Mouse (Mus musculus) liver, adult 2 months (tissue): ENCODE results near the gene Prrx2.

Source experiments
- CTCF ChIP-seq: fragments of 200-500 bp; IDR thresholded peaks from 2 replicates; pipeline ENCODE4 v1.5.1; 2011; ENCODE audit warnings: low read depth, low read length, control low read depth
- POLR2A ChIP-seq: fragments of 200-500 bp; IDR thresholded peaks from 2 replicates; pipeline ENCODE4 v1.6.1; 2011; ENCODE audit warnings: low read length, control low read depth; ENCODE audit not compliant: insufficient read depth; ENCODE audit errors: extremely low read depth

DNA sequence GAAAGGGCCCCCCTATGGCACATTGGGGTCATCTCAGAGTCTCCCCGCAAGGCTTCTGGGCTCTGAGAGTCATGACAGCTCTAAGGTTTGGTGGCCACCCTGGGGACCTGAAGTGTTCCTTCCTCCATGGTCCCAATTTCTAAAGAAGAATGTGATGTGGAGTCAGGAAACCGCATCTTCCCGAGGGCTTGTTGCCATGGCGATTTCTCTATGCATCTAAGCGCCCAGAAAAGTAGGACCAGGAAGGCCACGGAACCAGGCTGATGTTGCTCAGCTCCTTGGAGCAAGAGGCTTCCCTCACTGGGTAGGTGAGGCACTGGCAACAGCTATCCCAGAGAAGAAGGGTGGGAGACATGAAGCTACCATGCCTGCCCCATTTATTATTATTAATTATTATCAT, 22.3 kb downstream of the Prrx2 start:
- no peak for TF ChIP-seq CTCF
- no peak for TF ChIP-seq POLR2A
